Mouse (Mus musculus): ENCODE data around the gene Clca3a1. TPM values are rescaled to one million over a fixed set of nuclear protein-coding genes. Genes with fewer than 3 reads are reported as not detected.

The Clca3a1 gene
- polyA plus RNA-seq, 1 experiment from 2014 or later = 0.78 TPM

- H3K4me3 ChIP-seq (ENCODE audit: low read depth, low read length) = no peak overlapping the region
- H3K9ac ChIP-seq (ENCODE audit: low read depth, low read length) = no peak overlapping the region
- no peaks in the 10 kb centered on the region for H3K27me3 ChIP-seq (ENCODE audit: control insufficient read depth, insufficient read depth, low read depth, low read length)
- ATAC-seq = no peak
- 85% methylated on average over 8 of the region's 8 CpGs for WGBS
- H3K4me2 ChIP-seq (ENCODE audit: low read length) = no peak overlapping the region
- peaks cover 28% of the 10 kb centered on the region for H3K4me1 ChIP-seq (ENCODE audit: control insufficient read depth, insufficient read depth, low read length)
- H3K9me3 ChIP-seq (replicated peaks; ENCODE audit: control insufficient read depth, low read length, poor library complexity, severe bottlenecking) = no peaks in the 10 kb centered on the region
- no peak overlapping the region for H3K27ac ChIP-seq (ENCODE audit: low read length)
- H3K36me3 ChIP-seq (ENCODE audit: control insufficient read depth, insufficient read depth, low read length) = peaks cover 5% of the 10 kb centered on the region
Measured at GRCm38 (mm10) chr3:144714606-144715005, 46.2 kb downstream of the Clca3a1 start.

- WGBS = 51% methylated on average over 7 of the region's 7 CpGs
Measured at GRCm38 (mm10) chr3:144714126-144714525, 46.7 kb downstream of the Clca3a1 start.

GRCm38 (mm10) chr3:144711607-144712206 is 49.1 kb downstream of the Clca3a1 start:
- Histone ChIP-seq H3K9ac (ENCODE audit: low read depth, low read length) (no peak overlapping the region), H3K4me2 (ENCODE audit: low read length) (no peak overlapping the region), H3K36me3 (ENCODE audit: control insufficient read depth, insufficient read depth, low read length) (peaks cover 12% of the 10 kb centered on the region), H3K27ac (ENCODE audit: low read length) (no peak overlapping the region), H3K27me3 (ENCODE audit: control insufficient read depth, insufficient read depth, low read depth, low read length) (no peaks in the 10 kb centered on the region), H3K4me3 (ENCODE audit: low read depth, low read length) (no peak overlapping the region), H3K9me3 (replicated peaks; ENCODE audit: control insufficient read depth, low read length, poor library complexity, severe bottlenecking) (no peaks in the 10 kb centered on the region), H3K4me1 (ENCODE audit: control insufficient read depth, insufficient read depth, low read length) (peaks cover 11% of the 10 kb centered on the region)
- WGBS = 79% methylated on average over 6 of the region's 6 CpGs
- no peak for ATAC-seq

More at GRCm38 (mm10) chr3:144714126-144714525, 46.7 kb downstream of the Clca3a1 start:
- peaks cover 28% of the 10 kb centered on the region for H3K4me1 ChIP-seq (ENCODE audit: control insufficient read depth, insufficient read depth, low read length)
- H3K9me3 ChIP-seq (replicated peaks; ENCODE audit: control insufficient read depth, low read length, poor library complexity, severe bottlenecking) = no peaks in the 10 kb centered on the region
- no peak overlapping the region for H3K4me3 ChIP-seq (ENCODE audit: low read depth, low read length)
- H3K4me2 ChIP-seq (ENCODE audit: low read length) = no peak overlapping the region
- no peaks in the 10 kb centered on the region for H3K27me3 ChIP-seq (ENCODE audit: control insufficient read depth, insufficient read depth, low read depth, low read length)
- no peak overlapping the region for H3K9ac ChIP-seq (ENCODE audit: low read depth, low read length)
- peaks cover 7% of the 10 kb centered on the region for H3K36me3 ChIP-seq (ENCODE audit: control insufficient read depth, insufficient read depth, low read length)
- ATAC-seq = no peak
- no peak overlapping the region for H3K27ac ChIP-seq (ENCODE audit: low read length)

GRCm38 (mm10) chr3:144708612-144709011 is 52.2 kb downstream of the Clca3a1 start:
- Histone ChIP-seq H3K36me3 (ENCODE audit: control insufficient read depth, insufficient read depth, low read length) (peaks cover 15% of the 10 kb centered on the region), H3K4me1 (ENCODE audit: control insufficient read depth, insufficient read depth, low read length) (no peaks in the 10 kb centered on the region), H3K4me2 (ENCODE audit: low read length) (no peak overlapping the region), H3K9me3 (replicated peaks; ENCODE audit: control insufficient read depth, low read length, poor library complexity, severe bottlenecking) (no peaks in the 10 kb centered on the region), H3K4me3 (ENCODE audit: low read depth, low read length) (no peak overlapping the region), H3K27me3 (ENCODE audit: control insufficient read depth, insufficient read depth, low read depth, low read length) (no peaks in the 10 kb centered on the region), H3K27ac (ENCODE audit: low read length) (no peak overlapping the region), H3K9ac (ENCODE audit: low read depth, low read length) (no peak overlapping the region)
- WGBS = 90% methylated on average over 5 of the region's 5 CpGs
- ATAC-seq = no peak

GRCm38 (mm10) chr3:144703959-144704358 is 56.8 kb downstream of the Clca3a1 start:
- ATAC-seq = no peak
- WGBS = 88% methylated on average over 6 of the region's 6 CpGs
- Histone ChIP-seq H3K27me3 (ENCODE audit: control insufficient read depth, insufficient read depth, low read depth, low read length) (no peaks in the 10 kb centered on the region), H3K9ac (ENCODE audit: low read depth, low read length) (no peak overlapping the region), H3K9me3 (replicated peaks; ENCODE audit: control insufficient read depth, low read length, poor library complexity, severe bottlenecking) (no peaks in the 10 kb centered on the region), H3K27ac (ENCODE audit: low read length) (no peak overlapping the region), H3K4me1 (ENCODE audit: control insufficient read depth, insufficient read depth, low read length) (no peaks in the 10 kb centered on the region), H3K4me3 (ENCODE audit: low read depth, low read length) (no peak overlapping the region), H3K36me3 (ENCODE audit: control insufficient read depth, insufficient read depth, low read length) (peaks cover 16% of the 10 kb centered on the region), H3K4me2 (ENCODE audit: low read length) (no peak overlapping the region)

GRCm38 (mm10) chr3:144698790-144699433 is 61.9 kb downstream of the Clca3a1 start:
- H3K4me3 ChIP-seq (ENCODE audit: low read depth, low read length) = no peak overlapping the region
- WGBS = 94% methylated on average over 5 of the region's 5 CpGs
- no peak overlapping the region for H3K4me2 ChIP-seq (ENCODE audit: low read length)
- no peak overlapping the region for H3K9ac ChIP-seq (ENCODE audit: low read depth, low read length)
- H3K27ac ChIP-seq (ENCODE audit: low read length) = no peak overlapping the region
- no peaks in the 10 kb centered on the region for H3K9me3 ChIP-seq (replicated peaks; ENCODE audit: control insufficient read depth, low read length, poor library complexity, severe bottlenecking)
- no peaks in the 10 kb centered on the region for H3K27me3 ChIP-seq (ENCODE audit: control insufficient read depth, insufficient read depth, low read depth, low read length)
- ATAC-seq = no peak
- peaks cover 25% of the 10 kb centered on the region for H3K36me3 ChIP-seq (ENCODE audit: control insufficient read depth, insufficient read depth, low read length)
- no peaks in the 10 kb centered on the region for H3K4me1 ChIP-seq (ENCODE audit: control insufficient read depth, insufficient read depth, low read length)

- no peak overlapping the region for H3K9ac ChIP-seq (ENCODE audit: low read depth, low read length)
- 94% methylated on average over 3 of the region's 3 CpGs for WGBS
- H3K4me2 ChIP-seq (ENCODE audit: low read length) = no peak overlapping the region
- no peaks in the 10 kb centered on the region for H3K9me3 ChIP-seq (replicated peaks; ENCODE audit: control insufficient read depth, low read length, poor library complexity, severe bottlenecking)
- no peaks in the 10 kb centered on the region for H3K27me3 ChIP-seq (ENCODE audit: control insufficient read depth, insufficient read depth, low read depth, low read length)
- H3K4me3 ChIP-seq (ENCODE audit: low read depth, low read length) = no peak overlapping the region
- ATAC-seq = no peak
- H3K36me3 ChIP-seq (ENCODE audit: control insufficient read depth, insufficient read depth, low read length) = peaks cover 27% of the 10 kb centered on the region
- no peaks in the 10 kb centered on the region for H3K4me1 ChIP-seq (ENCODE audit: control insufficient read depth, insufficient read depth, low read length)
- H3K27ac ChIP-seq (ENCODE audit: low read length) = no peak overlapping the region
Measured at GRCm38 (mm10) chr3:144697942-144698341, 62.8 kb downstream of the Clca3a1 start.

- no peak overlapping the region for H3K4me2 ChIP-seq (ENCODE audit: low read length)
- H3K9ac ChIP-seq (ENCODE audit: low read depth, low read length) = no peak overlapping the region
- no peaks in the 10 kb centered on the region for H3K27me3 ChIP-seq (ENCODE audit: control insufficient read depth, insufficient read depth, low read depth, low read length)
- no peaks in the 10 kb centered on the region for H3K9me3 ChIP-seq (replicated peaks; ENCODE audit: control insufficient read depth, low read length, poor library complexity, severe bottlenecking)
- WGBS = 83% methylated on average over 5 of the region's 5 CpGs
- H3K27ac ChIP-seq (ENCODE audit: low read length) = no peak overlapping the region
- peaks cover 27% of the 10 kb centered on the region for H3K36me3 ChIP-seq (ENCODE audit: control insufficient read depth, insufficient read depth, low read length)
- H3K4me1 ChIP-seq (ENCODE audit: control insufficient read depth, insufficient read depth, low read length) = no peaks in the 10 kb centered on the region
- no peak for ATAC-seq
- no peak overlapping the region for H3K4me3 ChIP-seq (ENCODE audit: low read depth, low read length)
Measured at GRCm38 (mm10) chr3:144697154-144697553, 63.6 kb downstream of the Clca3a1 start.

- H3K9ac ChIP-seq (ENCODE audit: low read depth, low read length) = no peak overlapping the region
- no peaks in the 10 kb centered on the region for H3K4me1 ChIP-seq (ENCODE audit: control insufficient read depth, insufficient read depth, low read length)
- peaks cover 29% of the 10 kb centered on the region for H3K36me3 ChIP-seq (ENCODE audit: control insufficient read depth, insufficient read depth, low read length)
- WGBS = 90% methylated on average over 7 of the region's 7 CpGs
- H3K9me3 ChIP-seq (replicated peaks; ENCODE audit: control insufficient read depth, low read length, poor library complexity, severe bottlenecking) = no peaks in the 10 kb centered on the region
- no peaks in the 10 kb centered on the region for H3K27me3 ChIP-seq (ENCODE audit: control insufficient read depth, insufficient read depth, low read depth, low read length)
- H3K27ac ChIP-seq (ENCODE audit: low read length) = no peak overlapping the region
- H3K4me2 ChIP-seq (ENCODE audit: low read length) = no peak overlapping the region
- no peak overlapping the region for H3K4me3 ChIP-seq (ENCODE audit: low read depth, low read length)
- no peak for ATAC-seq
Measured at GRCm38 (mm10) chr3:144694941-144695340, 65.8 kb downstream of the Clca3a1 start.

Data from midbrain, embryonic 16.5 days (tissue).